Mouse (Mus musculus) heart, postnatal 4 days (tissue): ENCODE results near the gene Sema6d. TPM values are rescaled to one million over a fixed set of nuclear protein-coding genes. Genes with fewer than 3 reads are reported as not detected.
"Not testable (repeated sequence)": the region's sequence is repeated elsewhere in the genome, so short reads cannot be mapped to it uniquely, and the experiment has no call there.

Experiments
- DNase-seq: peaks from one replicate; pipeline ENCODE4 v3.0.0; 2021
- total RNA-seq, 2 experiments: library from RNA; stranded (reverse); gene quantifications; 2 replicates each; pipeline ENCODE4 v1.2.3; 2021

Gene Sema6d
- total RNA-seq, 2 experiments from 2014 or later, result 42.9 to 46.6 TPM

DNA sequence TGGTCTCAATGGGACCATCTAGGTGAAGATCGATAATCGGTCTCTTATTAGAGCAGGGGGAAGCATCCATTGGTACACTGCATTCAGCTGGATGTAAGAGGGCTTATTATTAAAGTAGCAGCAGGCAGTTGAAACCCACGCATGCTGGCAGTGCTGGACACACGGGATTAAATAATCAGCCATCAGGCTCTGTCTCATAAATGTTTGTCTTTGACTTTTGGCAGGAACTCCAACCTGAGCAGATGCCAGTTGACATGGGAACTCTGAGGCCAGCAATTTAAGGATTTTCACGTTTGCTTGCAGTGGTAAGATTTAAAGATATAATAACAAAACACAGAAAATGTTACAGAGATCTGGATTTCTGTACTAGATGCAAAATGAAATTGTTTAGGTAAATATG, 208.6 kb downstream of the Sema6d start:
- DNase-seq, result peak; percentile 17

DNA sequence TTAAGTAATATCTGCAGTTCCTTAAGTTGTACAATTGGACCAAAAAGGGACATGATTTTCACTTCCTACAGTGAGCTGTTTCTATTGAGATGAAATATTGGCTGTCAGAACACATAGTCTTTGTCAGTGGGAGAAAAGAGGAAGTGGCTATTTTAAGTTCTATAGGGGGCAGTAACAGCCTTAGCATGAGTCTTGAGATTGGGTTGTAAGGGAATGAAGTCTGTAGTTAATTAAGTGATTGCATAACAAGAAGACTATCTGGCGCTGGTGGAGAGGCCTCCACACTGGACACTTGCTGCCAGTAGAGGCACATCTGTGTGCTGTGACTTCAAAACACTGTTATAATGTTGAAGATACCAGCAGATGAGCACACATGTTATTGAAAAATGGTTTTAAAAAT, 209.1 kb downstream of the Sema6d start:
- DNase-seq, result peak; percentile 21

DNA sequence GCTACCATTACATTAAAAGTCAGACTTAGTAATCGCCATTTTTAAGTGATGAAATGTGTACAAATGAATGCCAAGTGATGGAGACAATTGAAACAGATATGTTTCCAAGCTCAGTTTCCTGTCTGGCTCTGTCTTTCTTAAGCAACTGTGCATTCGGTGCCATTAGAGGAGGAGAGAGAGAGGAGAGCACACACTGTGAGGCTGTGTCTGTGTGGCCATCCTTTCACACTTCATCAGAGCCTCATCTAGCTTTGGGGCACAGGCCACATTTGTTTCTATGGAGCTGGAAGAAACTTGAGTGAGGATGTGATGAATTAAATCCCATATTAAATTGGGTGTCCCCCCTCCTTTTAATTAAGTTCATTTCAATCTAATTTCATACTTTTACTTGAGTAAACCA, 218.8 kb downstream of the Sema6d start:
- DNase-seq, result no peak

DNA sequence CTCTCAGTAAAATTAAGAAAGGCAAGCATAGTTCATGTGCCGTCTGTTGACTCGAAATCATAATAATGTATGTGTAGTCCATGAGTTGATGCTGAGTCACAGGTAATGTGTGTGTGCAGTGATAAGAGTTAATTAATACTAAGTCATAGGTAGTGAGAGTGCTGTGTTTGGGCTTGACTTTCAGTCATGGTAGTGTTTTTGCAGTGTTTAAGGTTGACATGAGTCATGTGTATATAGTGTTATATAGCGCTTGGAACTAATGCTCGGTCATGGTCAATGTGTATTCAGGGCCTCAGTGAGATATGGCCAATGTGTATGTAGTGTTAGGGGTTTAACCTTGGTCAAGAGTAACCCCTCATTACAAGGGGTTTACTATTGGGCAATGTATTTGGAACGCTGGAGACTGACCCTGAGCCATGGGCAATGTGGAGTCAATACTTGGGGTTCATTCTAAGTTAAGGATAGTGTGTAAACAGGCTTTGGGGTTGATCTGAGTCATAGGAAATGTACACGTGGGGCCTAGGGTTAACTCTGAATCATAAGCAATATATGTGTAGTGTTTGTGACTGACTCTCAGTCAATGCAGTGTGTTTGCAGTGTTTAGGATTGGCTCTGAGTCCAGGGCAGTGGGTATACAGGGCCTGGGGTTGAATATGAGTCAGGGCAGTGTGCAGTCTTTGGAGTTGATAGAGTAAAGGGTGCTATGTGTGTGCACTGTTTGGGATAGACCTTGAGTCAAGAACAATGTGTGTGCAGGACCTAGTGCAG, 219.8 kb downstream of the Sema6d start:
- DNase-seq, result no peak

DNA sequence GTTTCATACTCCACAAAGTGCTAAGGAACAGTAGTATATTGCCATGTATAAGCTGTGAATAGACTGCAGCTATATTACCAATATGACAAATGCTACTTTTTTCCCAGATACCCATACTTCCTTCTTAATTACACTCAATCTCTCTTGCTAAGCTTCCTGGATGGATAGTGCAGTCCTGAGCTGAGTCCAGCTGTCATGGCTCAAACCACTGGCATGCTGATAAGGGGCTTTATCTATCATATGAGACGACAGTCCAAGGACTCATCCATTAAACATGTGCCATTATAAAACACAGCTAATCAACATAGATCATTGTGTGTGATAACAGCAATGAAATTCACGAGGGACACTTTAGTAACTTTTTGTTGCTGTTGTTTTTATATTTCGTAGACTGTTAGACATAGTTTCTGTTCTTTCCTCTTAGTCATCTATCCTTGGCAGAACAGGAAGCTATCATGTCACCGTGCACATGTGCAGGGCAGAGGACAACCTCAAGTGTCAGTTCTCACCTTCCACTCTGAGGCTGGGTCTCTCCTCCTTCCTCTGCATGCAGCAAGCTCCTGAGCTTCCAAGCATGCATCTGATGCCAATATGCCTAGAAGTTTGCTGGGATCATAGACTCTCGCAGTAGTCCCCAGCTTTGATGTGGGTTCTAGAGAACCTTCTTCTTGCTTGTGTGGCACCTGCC, 232.9 kb downstream of the Sema6d start:
- DNase-seq, result no peak

DNA sequence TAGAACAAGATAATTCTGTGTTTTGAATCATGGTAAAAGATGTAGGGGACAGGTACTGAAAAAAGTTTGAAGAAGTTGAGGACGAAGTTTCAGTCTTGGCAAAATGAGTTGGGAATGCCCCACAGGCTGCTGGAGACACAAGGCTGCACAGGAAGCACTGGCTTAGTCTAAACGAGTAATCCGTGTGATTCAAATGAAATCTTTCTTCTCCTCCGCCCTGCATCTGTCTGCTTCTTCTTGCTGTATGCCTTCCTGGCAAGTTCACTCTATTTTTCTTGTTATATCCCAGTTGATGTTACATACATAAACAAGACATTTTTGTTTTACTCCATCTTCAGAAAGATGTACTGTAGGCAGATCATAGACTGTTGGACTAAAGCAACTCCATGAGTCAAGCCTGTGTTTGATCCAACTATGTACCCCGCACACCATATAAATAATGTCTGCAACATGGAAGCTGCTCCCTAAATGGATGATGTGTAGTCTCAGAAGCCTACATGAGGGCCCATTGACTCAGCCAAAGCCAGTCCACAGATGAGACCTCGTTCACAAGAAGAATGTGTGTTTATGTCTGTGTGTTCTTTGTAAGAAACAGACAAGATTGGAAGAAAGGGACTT, 234.4 kb downstream of the Sema6d start:
- DNase-seq, result no peak

DNA sequence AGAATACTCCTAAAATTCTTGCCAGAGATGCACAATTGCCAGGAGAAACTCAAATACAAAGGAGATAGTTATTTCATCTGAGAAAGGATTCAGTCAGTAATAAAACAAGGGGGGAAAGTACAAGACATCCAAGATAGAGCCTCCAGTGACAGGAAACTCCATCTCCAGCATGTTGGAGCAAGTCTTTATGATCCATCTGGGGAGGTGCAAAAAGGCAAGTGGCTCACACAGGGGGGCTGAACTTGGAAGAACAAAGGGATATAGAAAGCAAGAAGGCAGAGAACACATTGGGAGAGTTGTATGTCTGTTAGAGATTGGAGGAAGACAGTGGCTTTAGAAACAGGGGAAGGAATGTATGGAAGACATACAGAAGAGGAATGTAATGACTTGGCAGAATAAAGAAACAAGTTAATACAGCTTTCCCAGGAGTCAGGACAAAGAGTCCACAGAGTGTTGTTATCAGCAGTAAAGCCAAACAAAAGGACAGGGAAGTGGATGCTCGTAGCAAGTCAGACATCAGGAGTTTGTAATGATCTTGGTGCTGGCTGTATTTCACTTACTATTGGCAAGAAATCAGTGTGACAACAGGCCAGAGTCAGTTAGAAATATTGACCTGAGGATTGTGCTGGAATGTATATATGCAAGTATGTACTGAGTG, 239.8 kb downstream of the Sema6d start:
- DNase-seq, result no peak

DNA sequence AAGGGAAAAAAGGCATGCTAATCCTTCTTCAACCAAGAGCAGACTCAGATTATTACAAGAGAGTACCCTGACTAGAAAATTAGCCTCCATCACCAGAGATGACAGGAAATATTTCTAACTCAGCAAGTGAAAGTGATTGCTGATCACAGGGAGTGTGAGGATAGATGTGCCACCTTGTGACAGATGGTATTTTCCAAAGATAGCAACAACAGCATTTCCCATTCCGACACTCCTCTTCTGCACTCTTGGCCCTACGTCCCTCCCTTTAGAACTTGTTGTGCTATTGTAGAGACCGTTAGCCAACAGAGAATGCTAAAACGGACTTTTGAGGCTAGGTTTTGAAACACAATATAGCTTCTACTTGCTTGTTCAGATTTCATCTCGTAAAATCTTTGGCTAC, 243.1 kb downstream of the Sema6d start:
- DNase-seq, result no peak

DNA sequence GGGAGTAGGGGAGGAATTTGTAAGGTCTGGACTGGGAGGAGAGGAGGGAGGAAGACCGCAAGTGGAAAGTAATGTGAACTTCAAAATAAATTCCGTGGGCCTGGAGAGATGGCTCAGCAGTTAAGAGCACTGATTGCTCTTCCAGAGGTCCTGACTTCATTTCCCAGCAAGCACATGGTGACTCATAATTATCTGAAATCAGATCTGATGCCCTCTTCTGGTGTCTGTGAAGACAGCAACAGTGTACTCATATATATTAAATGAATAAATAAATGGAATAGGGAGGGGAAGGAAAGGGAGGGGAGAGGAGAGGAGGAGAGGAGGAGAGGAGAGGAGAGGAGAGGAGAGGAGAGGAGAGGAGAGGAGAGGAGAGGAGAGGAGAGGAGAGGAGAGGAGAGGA, 244.9 kb downstream of the Sema6d start:
- DNase-seq, result not testable (repeated sequence)

DNA sequence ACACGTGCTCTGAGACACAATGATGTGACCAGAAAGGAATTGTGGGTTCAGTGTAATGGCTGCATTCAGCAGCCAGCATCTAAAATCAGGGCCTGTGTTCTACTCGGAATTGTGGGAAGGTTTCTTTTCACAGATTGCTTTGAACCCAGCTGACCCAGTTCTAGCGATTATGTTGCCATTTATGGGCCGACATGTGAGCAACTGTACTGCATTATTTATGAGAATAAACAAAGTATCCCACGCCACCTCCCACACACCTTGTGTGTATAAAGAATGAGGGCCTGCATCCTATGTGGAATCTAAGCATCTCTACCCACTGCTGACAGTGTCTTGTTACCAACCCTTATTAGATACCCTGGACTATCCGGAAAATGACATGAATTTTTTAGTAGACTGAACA, 248.5 kb downstream of the Sema6d start:
- DNase-seq, result no peak

DNA sequence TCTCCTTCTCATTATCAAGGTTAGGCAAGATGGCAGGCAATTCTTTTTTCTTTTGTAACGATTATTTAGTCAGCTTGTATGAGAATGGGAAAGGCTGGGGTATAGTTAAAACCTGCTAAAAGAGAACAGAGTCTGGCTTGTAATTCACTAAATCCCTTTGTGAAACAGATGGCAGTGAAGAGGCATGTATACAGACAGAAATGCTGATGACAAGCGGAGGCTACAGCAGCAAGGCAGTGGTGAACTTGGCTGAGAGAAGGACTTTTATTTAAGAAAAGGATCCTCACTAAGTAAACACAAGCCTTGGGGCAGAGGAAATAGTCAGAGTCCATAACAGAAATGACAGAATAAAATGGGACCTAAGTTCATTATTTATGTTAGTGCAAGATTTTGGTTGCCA, 264.4 kb downstream of the Sema6d start:
- DNase-seq, result no peak

DNA sequence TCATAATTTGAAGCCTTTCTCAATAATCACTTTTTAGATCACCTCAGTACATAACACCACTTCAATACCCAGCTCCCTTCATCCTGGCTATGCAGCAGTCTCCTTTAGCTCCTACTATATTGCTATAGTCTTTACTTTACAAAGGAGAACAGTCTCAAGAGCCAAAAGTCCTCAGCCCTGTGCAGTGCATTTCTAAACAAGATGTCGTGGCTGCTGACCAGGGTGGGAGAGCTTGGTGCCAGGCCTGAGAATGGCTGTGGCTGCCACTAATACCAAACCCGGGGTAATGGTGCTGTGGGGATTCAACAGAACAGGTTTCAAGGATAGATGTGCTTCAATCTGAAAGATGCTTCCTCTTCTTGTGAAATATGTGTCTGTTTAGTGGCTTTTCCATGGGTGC, 264.9 kb downstream of the Sema6d start:
- DNase-seq, result no peak

DNA sequence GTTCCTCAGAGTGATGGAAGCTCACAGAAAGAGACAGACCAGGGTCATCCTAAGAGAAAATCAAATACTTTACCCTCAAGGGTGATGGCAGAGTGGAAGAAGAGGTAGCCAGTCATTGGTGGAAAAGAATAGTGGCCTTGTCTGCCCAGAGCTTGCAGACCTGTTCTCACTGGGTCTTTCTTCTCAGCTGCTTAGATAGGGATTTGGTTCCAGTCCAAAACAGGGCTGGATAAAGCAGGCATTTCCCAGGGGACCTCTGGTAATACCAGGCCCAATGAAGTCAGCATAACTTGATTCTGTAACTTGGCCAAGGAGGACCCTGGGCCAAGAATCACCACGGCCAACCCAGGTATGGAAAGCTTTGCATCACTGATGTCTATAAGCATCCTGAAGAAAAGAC, 279.5 kb downstream of the Sema6d start:
- DNase-seq, result peak; percentile 32

DNA sequence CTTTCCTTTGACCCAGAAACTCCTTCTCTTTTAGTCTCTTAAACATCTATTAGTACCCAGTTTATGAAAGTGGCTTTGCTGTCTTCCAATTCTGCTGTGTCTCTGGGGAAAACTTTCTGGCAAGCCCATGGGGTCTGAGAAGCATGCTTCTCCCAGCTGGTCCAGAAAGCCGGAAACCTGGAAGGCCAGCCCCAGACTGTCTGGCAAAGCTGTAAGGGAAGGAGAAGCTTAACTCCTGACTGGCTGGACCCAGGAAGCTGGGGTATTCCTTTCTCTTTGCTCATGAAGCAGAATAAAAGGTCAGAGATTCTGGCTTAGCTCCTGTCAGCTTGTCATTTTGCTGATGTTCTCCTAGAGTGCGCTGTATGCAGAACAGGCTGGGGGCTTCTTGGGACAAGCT, 280.2 kb downstream of the Sema6d start:
- DNase-seq, result peak; percentile 84

DNA sequence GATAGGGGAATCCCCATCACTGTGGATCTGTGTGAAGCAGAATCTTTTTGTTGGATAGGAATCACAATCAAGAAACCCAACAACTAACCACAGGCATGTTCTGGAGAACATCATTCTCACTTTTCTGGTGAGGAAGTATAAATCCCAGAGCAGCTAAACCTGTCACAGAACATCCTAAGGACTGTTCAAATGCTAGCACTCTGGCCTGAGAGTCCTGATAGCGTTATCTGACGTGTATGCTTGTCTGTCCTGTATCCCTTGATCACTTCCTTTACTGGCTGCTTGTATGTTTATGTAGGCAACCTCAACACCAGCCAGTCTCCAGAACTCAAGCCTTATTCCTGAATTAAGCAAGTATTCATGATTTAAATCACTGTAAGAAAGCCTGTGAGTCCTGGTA, 281.6 kb downstream of the Sema6d start:
- no peak for DNase-seq

DNA sequence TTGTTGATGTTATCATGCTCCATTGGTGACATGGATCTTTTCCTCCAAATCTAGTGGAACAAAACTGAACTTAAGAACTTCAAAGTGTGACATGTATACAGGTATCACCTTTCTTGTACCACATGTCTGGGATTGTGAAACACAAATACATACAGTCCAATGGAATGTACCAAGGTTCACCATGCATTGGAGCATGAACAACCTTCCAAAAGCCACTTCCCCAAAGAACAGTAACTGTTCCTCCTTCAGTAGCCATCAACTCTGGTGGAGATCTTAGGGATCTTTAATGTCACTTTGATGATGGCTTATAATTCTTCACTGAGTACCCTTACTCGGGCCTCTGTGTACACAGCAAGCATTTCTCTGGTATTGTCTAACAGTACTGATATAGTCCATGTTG, 295.3 kb downstream of the Sema6d start:
- no peak for DNase-seq

DNA sequence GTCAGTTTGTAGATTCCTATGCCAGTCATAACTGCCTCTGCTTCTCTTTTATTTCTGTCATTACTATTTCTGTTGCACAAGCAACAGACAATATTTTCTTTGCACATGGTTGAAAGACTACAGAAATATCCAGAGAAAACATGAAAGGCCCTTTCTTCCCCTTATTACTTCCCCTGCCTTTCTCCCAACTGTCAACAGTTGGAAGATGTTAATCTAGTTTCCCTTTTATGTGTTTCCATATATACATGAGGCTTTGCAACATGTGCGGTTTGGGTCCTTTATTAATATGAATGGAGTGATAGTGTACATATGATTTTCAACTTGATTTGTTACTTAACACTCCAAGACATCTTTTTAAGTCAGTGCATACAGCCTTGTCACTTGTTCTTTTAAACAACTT, 296.0 kb downstream of the Sema6d start:
- DNase-seq, result no peak

DNA sequence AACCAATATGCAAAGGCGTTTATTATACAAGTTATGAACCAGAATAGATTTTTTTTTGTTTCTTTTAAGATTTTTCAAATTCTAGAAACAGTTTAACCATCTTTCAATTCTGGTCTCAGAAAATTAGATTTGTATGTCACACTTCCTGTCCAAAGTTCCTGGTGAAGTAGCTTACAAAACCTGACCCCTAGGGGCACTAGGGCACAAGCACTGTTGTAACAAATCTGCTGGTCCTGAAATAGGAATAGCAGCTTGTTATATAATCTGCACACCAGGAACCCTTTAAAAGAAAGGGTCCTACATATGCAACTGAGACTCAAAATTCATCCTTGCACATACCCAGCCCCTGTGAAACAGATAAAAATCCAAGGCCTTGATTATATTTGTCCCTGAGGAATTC, 298.5 kb downstream of the Sema6d start:
- DNase-seq, result no peak

DNA sequence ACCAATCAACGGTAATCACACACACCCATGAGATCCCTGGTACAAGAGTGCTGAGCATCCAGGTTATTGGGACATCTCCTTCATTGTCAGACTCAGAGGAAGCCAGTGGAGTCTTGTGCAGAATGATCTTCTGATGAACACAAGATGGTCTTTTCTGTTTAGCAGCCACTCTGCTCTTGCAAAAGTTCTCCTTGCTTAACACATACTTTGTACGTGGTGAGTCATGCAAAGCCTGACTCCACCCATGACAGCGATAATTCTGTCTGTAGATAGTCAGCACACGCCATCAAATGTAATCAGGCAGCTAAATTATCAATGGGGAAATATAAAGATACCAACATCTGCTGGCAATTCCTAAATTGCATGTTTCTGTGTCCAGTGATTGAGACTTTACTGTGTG, 307.0 kb downstream of the Sema6d start:
- DNase-seq, result no peak

DNA sequence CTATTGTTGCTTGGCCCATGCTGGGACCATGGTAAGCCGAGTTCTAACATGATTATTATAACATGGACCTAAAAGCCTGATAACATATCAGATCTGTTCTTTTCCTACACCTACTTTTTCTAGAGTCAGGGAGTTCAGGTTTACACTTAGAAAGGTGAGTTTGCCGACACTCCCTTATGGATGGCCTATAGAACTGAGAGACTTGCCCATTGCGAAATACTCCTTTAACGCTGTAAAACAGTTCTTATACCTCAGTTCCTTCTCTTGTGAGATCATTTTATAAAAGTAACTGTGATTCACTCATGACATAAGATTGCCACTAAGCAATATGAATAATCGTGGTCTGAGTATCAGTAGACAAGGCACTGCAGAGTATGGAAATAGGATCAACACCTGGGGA, 307.5 kb downstream of the Sema6d start:
- DNase-seq, result no peak

DNA sequence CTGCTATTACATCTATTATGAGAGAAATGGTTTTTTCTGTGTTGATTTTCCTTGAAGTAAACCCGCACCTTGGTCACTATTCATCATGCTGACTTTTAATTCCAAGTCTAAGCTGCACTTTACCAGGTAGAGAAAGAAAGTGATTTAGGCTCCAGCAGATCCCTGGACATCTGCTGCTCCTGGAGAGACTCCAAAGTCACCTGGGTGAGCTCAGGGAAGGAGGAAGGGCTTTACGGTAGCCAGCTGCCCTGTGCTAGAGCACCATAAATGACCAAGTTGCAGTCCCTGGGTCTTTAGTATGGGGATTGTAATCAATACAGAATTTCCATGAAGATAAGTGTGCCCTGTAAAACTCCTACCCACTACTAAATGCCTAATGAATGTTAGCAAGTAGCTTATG, 309.8 kb downstream of the Sema6d start:
- DNase-seq, result no peak

DNA sequence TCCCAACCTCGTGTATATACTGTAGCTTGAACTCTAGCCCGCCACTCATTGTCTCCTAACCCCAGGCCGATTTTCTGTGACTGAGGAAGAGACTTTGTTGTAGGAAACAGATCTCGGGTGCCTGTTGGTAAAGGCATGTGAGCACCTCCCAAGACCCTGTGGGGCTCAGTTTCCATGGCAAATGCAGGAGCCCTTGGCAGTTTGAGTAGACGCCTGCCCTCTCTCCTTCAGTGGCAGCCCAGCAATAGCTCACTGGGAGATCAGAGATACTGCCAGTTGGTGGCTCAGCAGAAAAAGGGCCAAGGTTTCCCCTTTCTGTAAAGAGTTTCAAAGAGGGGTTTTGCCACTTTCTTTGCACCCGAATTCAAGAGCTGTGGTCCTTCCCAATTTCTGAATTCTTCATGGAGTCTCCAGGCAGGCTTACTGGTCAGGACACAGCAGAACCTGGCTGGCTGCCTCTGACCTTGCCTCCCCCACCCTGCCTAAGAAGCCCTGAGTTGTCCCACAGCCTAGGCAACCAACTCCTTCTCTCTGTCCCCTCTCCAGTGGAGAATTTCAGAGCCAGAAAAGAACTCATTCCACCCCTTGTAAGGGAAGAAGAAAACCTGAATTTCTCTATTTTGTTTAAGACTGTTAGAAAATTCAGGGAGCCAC, 312.1 kb downstream of the Sema6d start:
- DNase-seq, result no peak

DNA sequence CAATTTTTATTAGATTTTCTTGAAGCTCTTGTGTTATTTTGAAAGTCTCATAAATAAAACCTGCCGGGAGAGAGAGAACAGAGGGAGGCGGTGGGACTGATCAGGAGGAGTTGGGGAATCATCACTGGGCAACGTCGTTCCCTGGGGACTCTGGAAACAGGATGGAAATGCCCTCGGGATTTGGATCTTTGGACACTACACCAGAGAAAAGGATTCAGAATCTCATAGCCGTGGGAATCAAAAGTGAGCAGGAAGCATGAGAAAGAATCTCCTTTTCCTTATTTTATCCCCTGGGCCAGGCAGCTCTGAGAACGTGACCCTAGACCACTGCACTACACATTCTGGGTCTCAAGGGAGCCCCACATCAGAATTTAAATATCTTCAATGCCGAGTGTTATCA, 313.8 kb downstream of the Sema6d start:
- no peak for DNase-seq
